Mouse (Mus musculus) bone marrow, adult 2 months (tissue): ENCODE data around the gene Rps6ka1. TPM values are rescaled to one million over a fixed set of nuclear protein-coding genes. Genes with fewer than 3 reads are reported as not detected.

Experiments used
- H3K27ac ChIP-seq: fragments of 200-500 bp; 2 replicates; pipeline ENCODE4 v1.5.1; 2012; ENCODE audit warnings: low read depth, mild to moderate bottlenecking, control low read depth, inconsistent platforms, low read length; ENCODE audit not compliant: control insufficient read depth, poor library complexity, insufficient read depth
- H3K4me1 ChIP-seq: fragments of 200-500 bp; 2 replicates; pipeline ENCODE4 v1.6.1; 2011; ENCODE audit warnings: low read length; ENCODE audit not compliant: control insufficient read depth, insufficient read depth
- H3K4me3 ChIP-seq: fragments of 200-500 bp; replicated peaks from 2 replicates; pipeline ENCODE3; 2011; ENCODE audit warnings: mild to moderate bottlenecking, low read depth, low read length, control low read depth; ENCODE audit not compliant: control insufficient read depth
- CTCF ChIP-seq: fragments of 200-500 bp; IDR thresholded peaks from 2 replicates; pipeline ENCODE4 v1.5.1; 2011; ENCODE audit warnings: low read length, control low read depth; ENCODE audit not compliant: control insufficient read depth, insufficient read depth
- POLR2A ChIP-seq: fragments of 200-500 bp; IDR thresholded peaks from 2 replicates; pipeline ENCODE4 v1.6.1; 2011; ENCODE audit warnings: low read depth, mild to moderate bottlenecking, control low read depth, low read length, borderline replicate concordance; ENCODE audit not compliant: control insufficient read depth
- WGBS: fragments of 180-500 bp; shearing (Covaris S2); methylation state at CpG from one replicate; pipeline ENCODE4 v1.1.7; 2018; 5-methylcytosine and 5-hydroxymethylcytosine counted together
- polyA plus RNA-seq: library from polyadenylated mRNA; stranded (reverse); fragments of >200 nt; gene quantifications from 2 replicates; pipeline ENCODE4 v1.2.4, GENCODE M21; 2011; ENCODE audit warnings: low replicate concordance; ENCODE audit not compliant: missing spikeins, insufficient read depth, insufficient read length

Rps6ka1 gene
- polyA plus RNA-seq, 1 experiment = 79.3 TPM

DNA sequence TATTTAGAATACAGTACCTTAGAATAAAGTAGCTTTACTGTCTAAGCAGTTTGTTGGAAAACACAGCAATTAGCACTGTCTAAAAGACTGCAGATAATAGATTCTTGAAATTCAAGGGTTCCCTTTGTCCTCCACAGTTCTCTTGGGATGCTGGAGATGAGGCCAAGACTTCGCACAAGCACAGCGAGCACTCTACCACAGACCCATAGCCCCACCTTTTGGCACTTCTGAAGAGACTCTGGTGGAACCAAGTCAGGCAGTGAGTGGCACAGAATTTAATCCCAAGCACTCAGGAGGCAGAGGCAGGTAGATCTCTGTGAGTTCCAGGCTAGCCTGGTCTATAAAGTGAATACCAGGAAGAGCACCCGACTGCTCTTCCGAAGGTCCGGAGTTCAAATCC is 70.2 kb downstream of the Rps6ka1 start:
- Histone ChIP-seq H3K4me1 (peaks cover 2% of the 10 kb centered on the region; the same call in 1 of the 2 replicates), H3K27ac (no peak overlapping the region), H3K4me3 (no peak overlapping the region)
- TF ChIP-seq POLR2A = no peak
- peak; percentile 37; the same call in 1 of the 2 replicates for TF ChIP-seq CTCF
- 81% methylated on average over 5 of the region's 5 CpGs for WGBS

- TF ChIP-seq POLR2A = no peak
- TF ChIP-seq CTCF = no peak
- peaks cover 2% of the 10 kb centered on the region; the same call in 1 of the 2 replicates for H3K4me1 ChIP-seq
- 27% methylated on average over 7 of the region's 7 CpGs for WGBS
- no peak overlapping the region for H3K4me3 ChIP-seq
- peak overlapping the region; percentile 9; the same call in 1 of the 2 replicates for H3K27ac ChIP-seq
These were observed 71.1 kb downstream of the Rps6ka1 start for GRCm38 (mm10) chr4:133816504-133816875.

- WGBS = 27% methylated on average over 16 of the region's 16 CpGs
- Histone ChIP-seq H3K27ac (peak overlapping the region; percentile 19; the same call in 1 of the 2 replicates), H3K4me3 (no peak overlapping the region), H3K4me1 (peaks cover 2% of the 10 kb centered on the region; the same call in 1 of the 2 replicates)
- TF ChIP-seq CTCF (no peak), POLR2A (no peak)
These were observed 71.7 kb downstream of the Rps6ka1 start for GRCm38 (mm10) chr4:133815635-133816503.

DNA sequence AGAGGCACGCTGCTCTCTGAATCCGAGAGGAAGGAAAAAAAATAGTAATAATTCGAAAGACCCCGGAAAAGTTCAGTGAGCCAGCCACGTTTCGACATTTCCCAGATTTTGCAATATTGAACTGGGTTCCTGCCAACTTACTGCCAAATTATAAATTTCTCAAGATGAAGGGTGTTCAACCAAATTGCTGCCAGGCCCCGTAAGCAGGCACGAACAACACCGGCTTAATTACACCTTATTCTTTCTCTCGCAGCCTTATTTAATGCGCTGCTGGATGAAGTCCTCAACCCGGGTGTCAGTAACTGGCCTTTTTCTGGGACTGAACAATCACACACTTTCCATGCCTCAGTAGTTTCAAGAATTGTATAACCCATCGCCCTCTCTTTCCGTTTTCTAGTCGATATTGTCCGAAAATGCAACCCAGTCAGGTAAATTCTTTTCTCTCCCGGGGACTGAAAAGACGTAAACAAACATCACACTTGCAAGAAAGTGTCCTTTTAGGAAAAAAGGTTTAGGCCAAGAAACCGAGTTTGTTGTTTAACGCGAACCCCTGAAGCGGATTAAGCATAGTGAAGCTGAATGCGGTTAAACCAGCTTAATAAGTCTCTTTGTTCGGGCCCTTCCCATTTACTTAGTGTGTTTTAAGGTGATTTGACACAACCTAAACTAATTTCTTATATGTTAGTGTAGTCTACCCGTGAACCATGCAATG is 72.6 kb downstream of the Rps6ka1 start:
- 15% methylated on average over 25 of the region's 25 CpGs for WGBS
- TF ChIP-seq POLR2A = no peak
- no peak for TF ChIP-seq CTCF
- Histone ChIP-seq H3K4me3 (peak overlapping the region; percentile 77), H3K27ac (peak overlapping the region; percentile 100), H3K4me1 (peaks cover 2% of the 10 kb centered on the region; the same call in 1 of the 2 replicates)

- H3K4me1 ChIP-seq = peaks cover 2% of the 10 kb centered on the region; the same call in 1 of the 2 replicates
- peak; percentile 75; the same call in 1 of the 2 replicates for TF ChIP-seq POLR2A
- TF ChIP-seq CTCF = peak; percentile 36; the same call in 1 of the 2 replicates
- peak overlapping the region; percentile 77 for H3K4me3 ChIP-seq
- peak overlapping the region; percentile 100 for H3K27ac ChIP-seq
- under 1% methylated on average over 64 of the region's 80 CpGs for WGBS
These were observed 73.4 kb downstream of the Rps6ka1 start for GRCm38 (mm10) chr4:133813992-133814803.

- TF ChIP-seq CTCF = no peak
- peak; percentile 91 for TF ChIP-seq POLR2A
- peaks cover 2% of the 10 kb centered on the region; the same call in 1 of the 2 replicates for H3K4me1 ChIP-seq
- 1% methylated on average over 66 of the region's 101 CpGs for whole genome bisulfite sequencing
- H3K4me3 ChIP-seq = peak overlapping the region; percentile 60
- H3K27ac ChIP-seq = peak overlapping the region; percentile 100
These were observed 74.2 kb downstream of the Rps6ka1 start for GRCm38 (mm10) chr4:133813174-133813991.
